Mouse (Mus musculus) liver, embryonic 12.5 days (tissue): ENCODE measurements around the gene Mink1. TPM values are rescaled to one million over a fixed set of nuclear protein-coding genes. Genes with fewer than 3 reads are reported as not detected.
"Not testable (repeated sequence)": the region's sequence is repeated elsewhere in the genome, so short reads cannot be mapped to it uniquely, and the experiment has no call there.

Experiments used
- ATAC-seq: fragments of 200-750 bp; cut with Nextera tagmentation; 2 replicates; pipeline ENCODE4 v1.8.0; 2017; ENCODE audit warnings: moderate number of reproducible peaks, mild to moderate bottlenecking, moderate library complexity
- H3K27ac ChIP-seq: fragments of 300-500 bp; sonication (generic); 2 replicates; pipeline ENCODE4 v1.5.1; 2016; ENCODE audit warnings: mild to moderate bottlenecking
- H3K27me3 ChIP-seq: fragments of 300-500 bp; sonication (generic); replicated peaks from 2 replicates; pipeline ENCODE4 v1.6.1; 2016; ENCODE audit warnings: mild to moderate bottlenecking, moderate library complexity
- H3K36me3 ChIP-seq: fragments of 300-500 bp; sonication (generic); 2 replicates; pipeline ENCODE4 v1.6.1; 2016; ENCODE audit warnings: mild to moderate bottlenecking, moderate library complexity
- H3K4me1 ChIP-seq: fragments of 300-500 bp; sonication (generic); 2 replicates; pipeline ENCODE4 v1.6.1; 2016
- H3K4me2 ChIP-seq: fragments of 300-500 bp; sonication (generic); 2 replicates; pipeline ENCODE4 v1.6.1; 2016; ENCODE audit warnings: mild to moderate bottlenecking, moderate library complexity
- H3K4me3 ChIP-seq: fragments of 300-500 bp; sonication (generic); 2 replicates; pipeline ENCODE4 v1.5.1; 2016; ENCODE audit warnings: mild to moderate bottlenecking, moderate library complexity
- H3K9ac ChIP-seq: fragments of 300-500 bp; sonication (generic); 2 replicates; pipeline ENCODE4 v1.6.1; 2016; ENCODE audit warnings: mild to moderate bottlenecking, moderate library complexity
- H3K9me3 ChIP-seq: fragments of 300-500 bp; sonication (generic); replicated peaks from 2 replicates; pipeline ENCODE4 v1.6.1; 2016; ENCODE audit warnings: mild to moderate bottlenecking, moderate library complexity
- WGBS: fragments of 180-500 bp; shearing (Covaris S2); methylation state at CpG from one replicate; pipeline ENCODE4 v1.1.7; 2016; ENCODE audit not compliant: insufficient replicate concordance; 5-methylcytosine and 5-hydroxymethylcytosine counted together
- polyA plus RNA-seq: library from polyadenylated mRNA; unstranded; fragments of >200 nt; fragmentation: Nextera tagmentation; extraction: Ambion mirVana; gene quantifications from 2 replicates; pipeline ENCODE4 v1.2.1, GENCODE M21; 2016

Gene Mink1
- polyA plus RNA-seq, 1 experiment from 2014 or later: 8.3 TPM

DNA sequence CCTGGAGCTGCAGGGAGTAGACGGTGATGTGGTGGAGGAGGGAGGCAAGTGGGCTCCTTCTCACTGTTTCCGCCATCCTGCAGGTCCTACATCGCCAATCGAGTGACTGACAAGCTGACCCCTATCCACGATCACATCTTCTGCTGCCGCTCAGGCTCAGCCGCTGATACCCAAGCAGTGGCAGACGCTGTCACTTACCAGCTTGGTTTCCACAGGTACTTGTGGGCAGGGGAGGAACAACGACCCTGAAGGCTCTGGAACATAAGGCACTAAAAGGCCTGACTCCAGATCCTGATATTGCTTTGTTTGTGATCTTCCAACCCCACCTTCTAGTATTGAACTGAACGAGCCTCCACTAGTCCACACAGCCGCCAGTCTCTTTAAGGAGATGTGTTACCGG is 36.5 kb upstream of the Mink1 start:
- Histone ChIP-seq H3K4me2 (peak overlapping the region; percentile 75), H3K36me3 (peaks cover 32% of the 10 kb centered on the region), H3K9me3 (no peaks in the 10 kb centered on the region), H3K4me3 (peak overlapping the region; percentile 86), H3K4me1 (peaks cover 23% of the 10 kb centered on the region), H3K27me3 (peaks cover 5% of the 10 kb centered on the region; the same call in 1 of the 2 replicates), H3K27ac (no peak overlapping the region), H3K9ac (peak overlapping the region; percentile 86)
- ATAC-seq: no peak
- WGBS: 75% methylated on average over 12 of the region's 12 CpGs

- Histone ChIP-seq H3K27ac (no peak overlapping the region), H3K9me3 (no peaks in the 10 kb centered on the region), H3K4me3 (no peak overlapping the region), H3K4me1 (peaks cover 23% of the 10 kb centered on the region), H3K36me3 (peaks cover 32% of the 10 kb centered on the region), H3K9ac (no peak overlapping the region), H3K4me2 (no peak overlapping the region), H3K27me3 (no peaks in the 10 kb centered on the region)
- no peak for ATAC-seq
- WGBS: 73% methylated on average over 7 of the region's 7 CpGs
Observed at GRCm38 (mm10) chr11:70528610-70529009, 34.1 kb upstream of the Mink1 start.

DNA sequence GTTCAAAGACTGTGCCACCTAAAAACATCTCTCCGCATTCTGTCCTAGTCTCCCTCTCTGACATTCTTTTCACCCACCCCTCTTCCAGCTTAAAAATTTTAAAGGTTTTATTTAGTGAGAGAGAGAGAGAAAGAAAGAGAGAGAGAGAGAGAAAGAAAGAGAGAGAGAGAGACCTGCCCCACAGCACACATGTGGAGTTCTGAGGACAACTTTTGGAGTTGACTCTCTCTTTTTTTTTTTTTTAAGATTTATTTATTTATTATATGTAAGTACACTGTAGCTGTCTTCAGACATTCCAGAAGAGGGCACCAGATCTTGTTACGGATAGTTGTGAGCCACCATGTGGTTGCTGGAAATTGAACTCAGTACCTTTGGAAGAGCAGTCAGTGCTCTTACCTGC is 31.6 kb upstream of the Mink1 start:
- H3K4me2 ChIP-seq, H3K9me3 ChIP-seq, H3K27me3 ChIP-seq, ATAC-seq, H3K9ac ChIP-seq, H3K4me3 ChIP-seq, H3K27ac ChIP-seq: not testable (repeated sequence)
- 66% methylated on average over 2 of the region's 2 CpGs for WGBS
- Histone ChIP-seq H3K36me3 (peaks cover 32% of the 10 kb centered on the region), H3K4me1 (peaks cover 12% of the 10 kb centered on the region)

DNA sequence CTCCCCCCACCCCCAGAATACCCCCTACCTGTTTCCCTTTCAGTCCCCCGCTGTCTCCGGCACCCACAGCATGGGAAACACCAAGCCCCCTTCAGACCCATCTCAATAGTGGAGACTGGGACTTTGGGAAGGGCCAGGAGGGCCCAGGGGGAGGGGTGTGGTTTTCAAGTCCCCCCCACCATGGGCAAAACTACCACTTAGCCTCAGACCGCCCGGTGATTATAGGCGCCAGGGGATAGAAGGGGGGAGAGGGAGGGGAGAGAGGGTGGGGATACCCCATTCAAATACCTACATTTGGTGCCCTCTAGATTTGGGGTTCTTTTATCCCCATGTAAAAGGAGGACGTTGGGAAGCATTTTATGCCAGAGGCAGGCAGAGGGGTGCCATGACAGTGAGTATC is 29.8 kb upstream of the Mink1 start, which contains the start of gene Gm40193:
Gene Gm40193, minus strand, starts transcription at position 101 of the 400 bp plus-strand sequence.
- no peak within 1 kb of the TSS for H3K4me3 ChIP-seq
- 78% methylated on average over 6 of the region's 6 CpGs for WGBS
- peaks cover 14% of the 10 kb centered on the region for H3K36me3 ChIP-seq
- H3K27me3 ChIP-seq: no peaks in the 10 kb centered on the region
- ATAC-seq: no peak
- no peak within 1 kb of the TSS for H3K4me2 ChIP-seq
- no peaks in the 10 kb centered on the region for H3K4me1 ChIP-seq
- H3K9ac ChIP-seq: no peak within 1 kb of the TSS
- H3K9me3 ChIP-seq: no peaks in the 10 kb centered on the region
- H3K27ac ChIP-seq: no peak within 1 kb of the TSS

GRCm38 (mm10) chr11:70539423-70539822 is 23.3 kb upstream of the Mink1 start:
- no peak for ATAC-seq
- H3K36me3 ChIP-seq: no peaks in the 10 kb centered on the region
- H3K9ac ChIP-seq: peak overlapping the region; percentile 58; the same call in 1 of the 2 replicates
- 22% methylated on average over 9 of the region's 9 CpGs for WGBS
- H3K4me1 ChIP-seq: peaks cover 10% of the 10 kb centered on the region
- H3K9me3 ChIP-seq: no peaks in the 10 kb centered on the region
- H3K4me3 ChIP-seq: peak overlapping the region; percentile 62
- H3K27me3 ChIP-seq: peaks cover 54% of the 10 kb centered on the region
- H3K4me2 ChIP-seq: peak overlapping the region; percentile 81
- no peak overlapping the region for H3K27ac ChIP-seq

DNA sequence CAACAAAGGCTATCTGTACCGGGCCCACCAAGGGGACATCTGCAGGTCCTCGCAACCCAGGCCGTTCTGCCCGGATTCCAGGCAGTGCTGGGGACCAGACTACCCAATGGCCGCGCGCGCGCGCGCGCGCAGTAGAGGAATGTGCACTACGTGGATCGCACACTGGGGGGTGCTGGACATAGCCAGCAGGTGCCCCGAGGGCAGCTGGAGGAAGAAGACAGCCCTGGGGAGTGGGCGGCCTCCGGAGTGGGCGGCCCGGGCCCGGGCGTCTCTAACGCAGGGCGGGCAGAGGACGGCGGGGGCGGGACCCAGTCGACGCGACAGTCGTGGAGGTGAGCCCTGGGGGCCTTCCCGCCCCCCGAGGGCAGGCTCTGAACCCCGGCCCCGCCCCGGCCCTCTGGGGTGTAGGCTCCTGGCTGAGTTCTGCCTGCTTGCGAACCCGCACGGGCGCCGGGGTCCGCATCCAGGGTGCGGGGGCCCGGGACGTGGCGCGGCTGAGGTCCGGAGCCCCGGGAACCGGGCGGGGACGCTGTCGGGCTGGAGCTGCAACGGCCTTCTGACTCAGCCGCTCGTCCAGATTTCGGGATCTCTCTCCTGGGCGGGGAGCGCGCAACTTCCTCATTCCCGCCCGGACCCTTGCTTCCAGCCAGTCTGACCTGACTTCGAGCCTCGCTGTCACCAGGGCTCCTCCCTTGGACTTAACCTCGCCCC is 22.6 kb upstream of the Mink1 start, which contains the start of gene Pld2:
Gene Pld2, plus strand, starts transcription at position 188 of the 711 bp plus-strand sequence.
- H3K9me3 ChIP-seq: no peaks in the 10 kb centered on the region
- peak; percentile 89 for ATAC-seq
- peaks cover 10% of the 10 kb centered on the region for H3K4me1 ChIP-seq
- no peaks in the 10 kb centered on the region for H3K36me3 ChIP-seq
- peaks cover 54% of the 10 kb centered on the region for H3K27me3 ChIP-seq
- peak within 1 kb of the TSS; percentile 62 for H3K4me3 ChIP-seq
- peak within 1 kb of the TSS; percentile 58 for H3K9ac ChIP-seq
- peak within 1 kb of the TSS; percentile 81 for H3K4me2 ChIP-seq
- WGBS: under 1% methylated on average over 65 of the region's 65 CpGs
- no peak within 1 kb of the TSS for H3K27ac ChIP-seq

GRCm38 (mm10) chr11:70540928-70541327 is 21.8 kb upstream of the Mink1 start:
- Histone ChIP-seq H3K4me1 (peaks cover 10% of the 10 kb centered on the region), H3K9ac (peak overlapping the region; percentile 58; the same call in 1 of the 2 replicates), H3K9me3 (no peaks in the 10 kb centered on the region), H3K4me2 (peak overlapping the region; percentile 81), H3K4me3 (peak overlapping the region; percentile 62; the same call in 1 of the 2 replicates), H3K27me3 (peaks cover 54% of the 10 kb centered on the region), H3K27ac (no peak overlapping the region), H3K36me3 (no peaks in the 10 kb centered on the region)
- 71% methylated on average over 7 of the region's 7 CpGs for WGBS
- ATAC-seq: no peak

- Histone ChIP-seq H3K4me3 (no peak overlapping the region), H3K4me2 (no peak overlapping the region), H3K9ac (no peak overlapping the region), H3K9me3 (no peaks in the 10 kb centered on the region), H3K27ac (no peak overlapping the region), H3K4me1 (peaks cover 10% of the 10 kb centered on the region), H3K36me3 (no peaks in the 10 kb centered on the region), H3K27me3 (peaks cover 54% of the 10 kb centered on the region)
- no peak for ATAC-seq
- 62% methylated on average over 5 of the region's 5 CpGs for WGBS
Observed at GRCm38 (mm10) chr11:70541415-70541814, 21.3 kb upstream of the Mink1 start.

DNA sequence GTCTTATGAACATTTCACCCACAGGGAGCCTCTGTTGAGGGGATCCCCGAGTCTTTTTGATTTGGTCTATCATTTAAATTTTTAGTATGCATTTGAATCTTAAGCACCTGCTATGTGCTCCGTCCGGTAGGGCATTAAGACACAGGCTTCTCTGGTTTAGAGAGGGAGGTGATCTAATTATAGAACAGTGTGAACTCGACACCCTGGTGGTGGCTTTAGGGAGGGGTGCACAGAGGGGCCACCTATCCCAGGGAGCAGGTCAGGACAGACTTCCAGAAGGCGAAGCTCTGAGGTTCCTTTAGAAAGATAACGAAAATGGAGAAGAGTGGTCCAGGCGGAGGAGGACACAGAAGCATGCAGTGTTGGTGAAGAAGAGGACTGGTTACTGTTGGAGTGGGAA is 18.2 kb upstream of the Mink1 start:
- Histone ChIP-seq H3K27me3 (peaks cover 50% of the 10 kb centered on the region), H3K4me2 (no peak overlapping the region), H3K4me3 (no peak overlapping the region), H3K4me1 (peaks cover 10% of the 10 kb centered on the region), H3K36me3 (no peaks in the 10 kb centered on the region), H3K9me3 (no peaks in the 10 kb centered on the region), H3K9ac (no peak overlapping the region), H3K27ac (no peak overlapping the region)
- no peak for ATAC-seq
- 37% methylated on average over 7 of the region's 7 CpGs for WGBS

DNA sequence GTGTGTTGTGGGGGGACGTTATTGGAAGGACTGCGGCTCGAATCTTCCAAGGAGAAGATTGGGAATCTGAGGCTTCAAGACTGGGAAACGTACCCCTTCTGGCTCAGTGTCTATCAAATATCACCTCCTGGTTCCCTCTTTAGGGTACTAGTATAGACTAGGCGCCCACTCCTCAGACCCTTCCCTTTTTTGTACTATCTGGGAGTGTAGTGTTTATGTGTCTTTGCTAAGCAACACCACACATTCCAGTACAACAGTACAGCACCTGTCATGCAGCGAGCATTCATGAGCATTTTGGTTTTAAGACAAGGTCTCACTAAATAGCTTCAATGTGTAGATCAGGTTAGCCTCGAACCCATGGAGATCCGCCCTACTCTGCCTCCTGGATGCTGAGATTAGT is 11.2 kb upstream of the Mink1 start:
- no peak overlapping the region for H3K27ac ChIP-seq
- H3K27me3 ChIP-seq: peaks cover 46% of the 10 kb centered on the region
- H3K9ac ChIP-seq: no peak overlapping the region
- H3K4me3 ChIP-seq: no peak overlapping the region
- ATAC-seq: no peak
- H3K36me3 ChIP-seq: no peaks in the 10 kb centered on the region
- H3K4me1 ChIP-seq: no peaks in the 10 kb centered on the region
- no peak overlapping the region for H3K4me2 ChIP-seq
- no peaks in the 10 kb centered on the region for H3K9me3 ChIP-seq
- WGBS: 60% methylated on average over 8 of the region's 8 CpGs

DNA sequence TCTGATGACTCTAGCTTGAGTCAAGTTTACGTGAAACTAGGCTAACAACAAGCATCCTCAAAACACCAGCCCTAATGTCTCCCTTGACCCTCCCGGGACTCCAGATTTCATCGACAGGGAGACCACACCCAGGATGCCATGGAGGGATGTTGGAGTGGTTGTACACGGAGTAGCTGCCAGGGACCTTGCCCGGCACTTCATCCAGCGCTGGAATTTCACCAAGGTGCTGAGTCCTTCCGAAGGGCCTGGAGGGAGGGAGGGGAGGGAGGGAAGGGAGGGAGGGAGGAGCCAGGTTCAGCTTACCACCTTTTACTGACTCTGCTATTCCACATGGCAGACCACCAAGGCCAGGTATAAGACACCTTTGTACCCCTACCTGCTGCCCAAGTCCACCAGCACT is 8.7 kb upstream of the Mink1 start:
- no peaks in the 10 kb centered on the region for H3K36me3 ChIP-seq
- no peaks in the 10 kb centered on the region for H3K9me3 ChIP-seq
- no peak for ATAC-seq
- WGBS: 31% methylated on average over 7 of the region's 7 CpGs
- no peaks in the 10 kb centered on the region for H3K4me1 ChIP-seq
- peaks cover 42% of the 10 kb centered on the region for H3K27me3 ChIP-seq
- no peak overlapping the region for H3K9ac ChIP-seq
- H3K27ac ChIP-seq: no peak overlapping the region
- no peak overlapping the region for H3K4me2 ChIP-seq
- H3K4me3 ChIP-seq: no peak overlapping the region

GRCm38 (mm10) chr11:70557545-70557944 is 5.1 kb upstream of the Mink1 start:
- no peak for ATAC-seq
- H3K27ac ChIP-seq: no peak overlapping the region
- H3K4me3 ChIP-seq: no peak overlapping the region
- no peaks in the 10 kb centered on the region for H3K9me3 ChIP-seq
- 72% methylated on average over 9 of the region's 9 CpGs for whole genome bisulfite sequencing
- H3K9ac ChIP-seq: no peak overlapping the region
- H3K36me3 ChIP-seq: no peaks in the 10 kb centered on the region
- H3K4me1 ChIP-seq: peaks cover 12% of the 10 kb centered on the region
- peaks cover 32% of the 10 kb centered on the region for H3K27me3 ChIP-seq
- H3K4me2 ChIP-seq: no peak overlapping the region
